Mouse (Mus musculus): ENCODE measurements around the gene Stac2. TPM values are rescaled to one million over a fixed set of nuclear protein-coding genes. Genes with fewer than 3 reads are reported as not detected.
A peak's percentile ranks its signal among the peaks of the same experiment; 100 is the strongest.

Stac2 gene
- total and polyA plus RNA-seq, 3 experiments = 0.07 TPM; not detected in 2

DNA sequence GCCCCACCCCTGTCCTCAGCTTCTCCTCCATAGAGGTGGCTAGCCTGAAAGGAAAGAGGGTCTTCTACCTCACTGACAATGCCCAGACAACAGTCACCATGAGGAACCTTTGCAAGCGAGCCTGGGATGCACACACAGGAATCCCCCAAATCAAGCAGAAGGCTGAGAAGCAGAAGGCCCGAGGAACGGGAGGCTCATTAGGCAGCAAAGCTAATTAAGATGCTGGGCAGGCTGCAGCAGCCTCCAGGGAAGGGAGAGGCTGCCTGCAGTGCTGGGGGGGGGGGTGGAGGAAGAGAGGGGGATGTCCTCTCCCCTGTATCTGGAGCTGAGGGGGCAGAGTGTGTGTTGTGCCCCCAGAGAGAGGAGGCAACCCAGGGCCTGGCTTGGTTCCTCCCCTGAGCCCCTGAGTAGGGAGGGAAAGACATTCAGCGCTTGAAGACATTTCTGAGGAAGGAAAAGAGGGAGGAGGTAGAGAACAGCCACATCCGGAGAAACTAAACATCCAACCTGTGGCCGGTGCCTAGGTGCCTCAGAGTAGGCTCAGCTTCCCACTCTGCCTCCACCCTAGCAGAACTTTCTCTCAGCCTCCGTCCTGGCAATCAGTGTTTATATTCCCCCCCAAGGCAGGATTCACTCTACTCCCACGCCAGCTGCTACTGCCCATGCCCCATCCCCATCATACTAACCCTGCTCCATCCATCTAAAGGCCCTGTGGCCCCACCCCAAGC is 33.2 kb downstream of the Stac2 start:
- no peaks in the 10 kb centered on the region for H3K36me3 ChIP-seq (replicated peaks in 1 of 2; ENCODE audit: control insufficient read depth in 1 of 2, insufficient read depth in 1 of 2, low read length in 1 of 2)
- no peak overlapping the region for H3K4me2 ChIP-seq (ENCODE audit: insufficient read depth, low read depth, poor library complexity, severe bottlenecking)
- TF ChIP-seq NELFE (IDR thresholded peaks at IDR 0.05; ENCODE audit: low read depth, low read length) (no peak), MYC (IDR thresholded peaks at IDR 0.05; ENCODE audit: low read depth, low read length) (no peak), CTCF (conservative IDR thresholded peaks at IDR 0.05 in 1 of 2, IDR thresholded peaks at IDR 0.05 in 1 of 2; ENCODE audit: low read depth in 2 of 2, low read length in 2 of 2) (no peak), SIN3A (IDR thresholded peaks at IDR 0.05; ENCODE audit: low read length) (no peak), MAX (IDR thresholded peaks at IDR 0.05; ENCODE audit: low read length) (no peak), E2F4 (IDR thresholded peaks at IDR 0.05; ENCODE audit: insufficient replicate concordance, low read depth, low read length) (no peak), USF1 (IDR thresholded peaks at IDR 0.05; ENCODE audit: low read depth, low read length) (no peak), MXI1 (IDR thresholded peaks at IDR 0.05; ENCODE audit: low read depth, low read length) (no peak), ZC3H11A (IDR thresholded peaks at IDR 0.05; ENCODE audit: low read depth, low read length) (no peak)
- no peak overlapping the region for H3K9ac ChIP-seq (ENCODE audit: insufficient read depth, low read depth)
- DNase-seq (ENCODE audit: extremely low read depth) = no peak
- H3K4me3 ChIP-seq (replicated peaks in 1 of 3; ENCODE audit: low read depth in 2 of 3, low read length in 2 of 3, poor library complexity in 1 of 3) = no peak overlapping the region
- dilution Hi-C loops (cut with MboI; ENCODE audit: extremely low pct_ligation_motif_present, extremely low pct_unique_long_range_greater_than_20kb, low sequenced_read_pairs) = no loop called here
- peaks cover 30% of the 10 kb centered on the region for H3K27me3 ChIP-seq (replicated peaks)
- no peak overlapping the region for H3K27ac ChIP-seq (ENCODE audit: insufficient read depth, low read depth)
- H3K9me3 ChIP-seq (replicated peaks; ENCODE audit: low read length) = no peaks in the 10 kb centered on the region
- H3K4me1 ChIP-seq (ENCODE audit: control insufficient read depth in 1 of 2, insufficient read depth in 2 of 2) = peaks cover 15 to 44% of the 10 kb centered on the region in 2 experiments
- H3K79me2 ChIP-seq (replicated peaks; ENCODE audit: control insufficient read depth, extremely low read depth, insufficient read depth, poor library complexity, severe bottlenecking) = no peaks in the 10 kb centered on the region
- in situ Hi-C loops (cut with MboI; ENCODE audit: low pct_ligation_motif_present, low pct_unique_long_range_greater_than_20kb, low sequenced_read_pairs) = no loop called here

DNA sequence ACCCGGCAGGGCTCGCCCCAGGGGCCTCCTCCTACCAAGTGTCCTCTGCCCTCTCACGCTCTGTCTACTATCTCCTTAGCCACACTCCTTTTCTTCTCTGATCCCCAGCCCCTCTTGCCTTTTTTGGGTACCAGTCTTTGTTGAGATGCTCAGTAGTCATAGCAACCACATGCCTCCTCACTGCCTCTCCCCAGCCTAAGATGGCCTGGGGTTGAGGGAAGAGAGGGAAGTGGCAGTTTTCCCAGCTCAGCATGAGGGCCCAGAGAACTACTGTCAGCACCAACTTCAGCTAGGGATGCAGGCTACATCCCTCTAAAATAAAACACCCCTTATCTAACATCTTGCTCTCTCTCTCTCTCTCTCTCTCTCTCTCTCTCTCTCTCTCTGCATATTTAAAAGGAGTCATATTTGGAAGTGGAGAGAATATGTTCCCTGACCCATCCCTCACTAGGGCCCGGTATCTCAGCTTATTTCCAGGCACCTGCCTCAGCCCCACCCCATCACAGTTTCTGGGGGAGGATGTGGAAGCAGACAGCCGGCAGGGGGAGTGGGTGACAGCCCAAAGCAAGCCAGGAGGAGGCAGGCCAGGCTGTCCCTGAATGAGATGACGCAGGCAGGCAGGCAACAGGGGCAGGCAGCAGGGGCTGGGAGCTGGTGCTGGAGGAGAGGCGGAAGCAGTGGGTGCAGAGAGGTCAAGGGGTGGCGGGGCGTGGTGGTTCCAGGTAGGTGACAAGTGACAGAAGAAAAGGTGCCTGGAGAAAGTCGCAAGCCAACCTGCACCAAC is 34.2 kb downstream of the Stac2 start:
- peak; percentile 39 for DNase-seq (ENCODE audit: extremely low read depth)
- Histone ChIP-seq H3K4me2 (ENCODE audit: insufficient read depth, low read depth, poor library complexity, severe bottlenecking) (no peak overlapping the region), H3K79me2 (replicated peaks; ENCODE audit: control insufficient read depth, extremely low read depth, insufficient read depth, poor library complexity, severe bottlenecking) (no peaks in the 10 kb centered on the region), H3K9me3 (replicated peaks; ENCODE audit: low read length) (no peaks in the 10 kb centered on the region), H3K4me1 (ENCODE audit: control insufficient read depth in 1 of 2, insufficient read depth in 2 of 2) (peaks cover 15 to 40% of the 10 kb centered on the region in 2 experiments), H3K4me3 (replicated peaks in 1 of 3; ENCODE audit: low read depth in 2 of 3, low read length in 2 of 3, poor library complexity in 1 of 3) (no peak overlapping the region), H3K27me3 (replicated peaks) (peaks cover 30% of the 10 kb centered on the region), H3K36me3 (replicated peaks in 1 of 2; ENCODE audit: control insufficient read depth in 1 of 2, insufficient read depth in 1 of 2, low read length in 1 of 2) (no peaks in the 10 kb centered on the region), H3K9ac (ENCODE audit: insufficient read depth, low read depth) (no peak overlapping the region), H3K27ac (ENCODE audit: insufficient read depth, low read depth) (no peak overlapping the region)
- dilution Hi-C loops (cut with MboI; ENCODE audit: extremely low pct_ligation_motif_present, extremely low pct_unique_long_range_greater_than_20kb, low sequenced_read_pairs) (no loop called here), in situ Hi-C loops (cut with MboI; ENCODE audit: low pct_ligation_motif_present, low pct_unique_long_range_greater_than_20kb, low sequenced_read_pairs) (no loop called here)
- TF ChIP-seq RAD21 (IDR thresholded peaks at IDR 0.05; ENCODE audit: low read depth, low read length) (peak; percentile 46), CTCF (conservative IDR thresholded peaks at IDR 0.05 in 1 of 2, IDR thresholded peaks at IDR 0.05 in 1 of 2; ENCODE audit: low read depth in 2 of 2, low read length in 2 of 2) (peak in 1 of 2 experiments; percentile 74; a peak in 2 of 4 replicates), SMC3 (IDR thresholded peaks at IDR 0.05; ENCODE audit: low read depth, low read length) (peak; percentile 54), MAZ (IDR thresholded peaks at IDR 0.05; ENCODE audit: low read depth, low read length) (no peak), JUN (IDR thresholded peaks at IDR 0.05; ENCODE audit: insufficient read depth, low read depth, low read length) (no peak), ETS1 (conservative IDR thresholded peaks at IDR 0.05; ENCODE audit: low read depth, low read length) (no peak), HCFC1 (IDR thresholded peaks at IDR 0.05; ENCODE audit: low read depth, low read length) (no peak), MEF2A (IDR thresholded peaks at IDR 0.05; ENCODE audit: borderline replicate concordance, low read depth, low read length) (no peak), EP300 (IDR thresholded peaks at IDR 0.05; ENCODE audit: low read length) (no peak), RCOR1 (conservative IDR thresholded peaks at IDR 0.05; ENCODE audit: low read depth, low read length) (no peak)
